Mouse (Mus musculus) cerebellum, adult 2 months (tissue): ENCODE data around the gene Ttc17.

Source experiments
- CTCF ChIP-seq: fragments of 200-500 bp; IDR thresholded peaks from 2 replicates; pipeline ENCODE4 v1.5.1; 2011; ENCODE audit warnings: low read depth, mild to moderate bottlenecking, control low read depth, low read length, moderate library complexity, borderline replicate concordance; ENCODE audit not compliant: insufficient read depth
- POLR2A ChIP-seq: fragments of 200-500 bp; IDR thresholded peaks from 2 replicates; pipeline ENCODE4 v1.6.1; 2011; ENCODE audit warnings: low read length, control low read depth, borderline replicate concordance; ENCODE audit not compliant: insufficient read depth

GRCm38 (mm10) chr2:94387846-94388245, 18.6 kb downstream of the Ttc17 start:
- TF ChIP-seq CTCF (no peak), POLR2A (no peak)
